Mouse (Mus musculus) heart, embryonic 15.5 days (tissue): ENCODE results near the gene Acaca. TPM values are rescaled to one million over a fixed set of nuclear protein-coding genes. Genes with fewer than 3 reads are reported as not detected.

Experiments
- ATAC-seq: fragments of 200-750 bp; cut with Nextera tagmentation; replicated peaks from 2 replicates; pipeline ENCODE4 v1.8.0; 2017; ENCODE audit warnings: low read depth, moderate TSS enrichment; ENCODE audit not compliant: insufficient number of reproducible peaks, insufficient read depth, low FRiP score
- H3K27ac ChIP-seq: fragments of 300-500 bp; sonication (generic); 2 replicates; pipeline ENCODE4 v1.5.1; 2015; ENCODE audit warnings: mild to moderate bottlenecking, inconsistent platforms
- H3K27me3 ChIP-seq: fragments of 300-500 bp; sonication (generic); 2 replicates; pipeline ENCODE4 v1.6.1; 2015; ENCODE audit warnings: inconsistent platforms
- H3K36me3 ChIP-seq: fragments of 300-500 bp; sonication (generic); 2 replicates; pipeline ENCODE4 v1.6.1; 2015; ENCODE audit warnings: mild to moderate bottlenecking, inconsistent platforms
- H3K4me1 ChIP-seq: fragments of 300-500 bp; sonication (generic); replicated peaks from 2 replicates; pipeline ENCODE4 v1.6.1; 2015; ENCODE audit warnings: inconsistent platforms
- H3K4me2 ChIP-seq: fragments of 300-500 bp; sonication (generic); 2 replicates; pipeline ENCODE4 v1.6.1; 2015; ENCODE audit warnings: inconsistent platforms, mild to moderate bottlenecking, moderate library complexity
- H3K4me3 ChIP-seq: fragments of 300-500 bp; sonication (generic); 2 replicates; pipeline ENCODE4 v1.5.1; 2015; ENCODE audit warnings: mild to moderate bottlenecking, inconsistent platforms
- H3K9ac ChIP-seq: fragments of 300-500 bp; sonication (generic); 2 replicates; pipeline ENCODE4 v1.6.1; 2015; ENCODE audit warnings: mild to moderate bottlenecking, inconsistent platforms
- H3K9me3 ChIP-seq: fragments of 300-500 bp; sonication (generic); replicated peaks from 2 replicates; pipeline ENCODE4 v1.6.1; 2016; ENCODE audit warnings: inconsistent platforms
- WGBS: fragments of 180-500 bp; shearing (Covaris S2); methylation state at CpG from one replicate; pipeline ENCODE4 v1.1.7; 2015; ENCODE audit warnings: mixed read lengths; 5-methylcytosine and 5-hydroxymethylcytosine counted together
- polyA plus RNA-seq: library from polyadenylated mRNA; unstranded; fragments of >200 nt; fragmentation: Nextera tagmentation; extraction: Ambion mirVana; gene quantifications from 2 replicates; pipeline ENCODE4 v1.2.1, GENCODE M21; 2015

Acaca gene
- polyA plus RNA-seq, 1 experiment from 2014 or later: 5.9 TPM

GRCm38 (mm10) chr11:84252425-84252824, 123.0 kb downstream of the Acaca start:
- Histone ChIP-seq H3K36me3 (peaks cover 16% of the 10 kb centered on the region; the same call in 1 of the 2 replicates), H3K27me3 (no peaks in the 10 kb centered on the region), H3K9ac (no peak overlapping the region), H3K9me3 (no peaks in the 10 kb centered on the region), H3K4me1 (no peaks in the 10 kb centered on the region), H3K4me3 (no peak overlapping the region), H3K27ac (no peak overlapping the region), H3K4me2 (no peak overlapping the region)
- 78% methylated on average over 1 of the region's 1 CpGs for WGBS
- ATAC-seq: no peak

GRCm38 (mm10) chr11:84255879-84256278, 126.4 kb downstream of the Acaca start:
- WGBS: 88% methylated on average over 4 of the region's 4 CpGs
- no peak for ATAC-seq
- Histone ChIP-seq H3K27me3 (no peaks in the 10 kb centered on the region), H3K9me3 (no peaks in the 10 kb centered on the region), H3K4me2 (no peak overlapping the region), H3K36me3 (peaks cover 10% of the 10 kb centered on the region; the same call in 1 of the 2 replicates), H3K4me1 (no peaks in the 10 kb centered on the region), H3K9ac (no peak overlapping the region), H3K27ac (no peak overlapping the region), H3K4me3 (no peak overlapping the region)

GRCm38 (mm10) chr11:84258053-84258710, 128.7 kb downstream of the Acaca start:
- Histone ChIP-seq H3K9me3 (no peaks in the 10 kb centered on the region), H3K27me3 (no peaks in the 10 kb centered on the region), H3K27ac (no peak overlapping the region), H3K4me3 (no peak overlapping the region), H3K4me2 (no peak overlapping the region), H3K36me3 (peaks cover 6% of the 10 kb centered on the region; the same call in 1 of the 2 replicates), H3K4me1 (no peaks in the 10 kb centered on the region), H3K9ac (no peak overlapping the region)
- ATAC-seq: no peak
- 44% methylated on average over 4 of the region's 4 CpGs for WGBS

GRCm38 (mm10) chr11:84264490-84264889, 135.0 kb downstream of the Acaca start:
- WGBS: 53% methylated on average over 3 of the region's 3 CpGs
- no peak overlapping the region for H3K4me2 ChIP-seq
- H3K27ac ChIP-seq: no peak overlapping the region
- no peaks in the 10 kb centered on the region for H3K4me1 ChIP-seq
- no peak overlapping the region for H3K4me3 ChIP-seq
- peaks cover 29% of the 10 kb centered on the region for H3K36me3 ChIP-seq
- no peaks in the 10 kb centered on the region for H3K9me3 ChIP-seq
- no peak overlapping the region for H3K9ac ChIP-seq
- H3K27me3 ChIP-seq: no peaks in the 10 kb centered on the region
- no peak for ATAC-seq

GRCm38 (mm10) chr11:84268068-84268467, 138.6 kb downstream of the Acaca start:
- no peak overlapping the region for H3K9ac ChIP-seq
- no peak for ATAC-seq
- H3K36me3 ChIP-seq: peaks cover 24% of the 10 kb centered on the region
- no peaks in the 10 kb centered on the region for H3K27me3 ChIP-seq
- H3K4me2 ChIP-seq: no peak overlapping the region
- no peak overlapping the region for H3K27ac ChIP-seq
- H3K4me1 ChIP-seq: 0 out of 2 replicates have a peak, but pooled peaks cover 4% of the 10 kb centered on the region
- H3K9me3 ChIP-seq: no peaks in the 10 kb centered on the region
- no peak overlapping the region for H3K4me3 ChIP-seq

- peaks cover 22% of the 10 kb centered on the region for H3K36me3 ChIP-seq
- H3K4me2 ChIP-seq: no peak overlapping the region
- ATAC-seq: no peak
- WGBS: 63% methylated on average over 3 of the region's 3 CpGs
- no peak overlapping the region for H3K9ac ChIP-seq
- 0 out of 2 replicates have a peak, but pooled peaks cover 6% of the 10 kb centered on the region for H3K4me1 ChIP-seq
- H3K27ac ChIP-seq: no peak overlapping the region
- H3K4me3 ChIP-seq: no peak overlapping the region
- no peaks in the 10 kb centered on the region for H3K9me3 ChIP-seq
- H3K27me3 ChIP-seq: no peaks in the 10 kb centered on the region
Measured at GRCm38 (mm10) chr11:84270511-84270910, 141.0 kb downstream of the Acaca start.

GRCm38 (mm10) chr11:84271948-84272347, 142.5 kb downstream of the Acaca start:
- no peak overlapping the region for H3K9ac ChIP-seq
- peaks cover 14% of the 10 kb centered on the region for H3K36me3 ChIP-seq
- H3K4me3 ChIP-seq: no peak overlapping the region
- 80% methylated on average over 10 of the region's 10 CpGs for WGBS
- no peak overlapping the region for H3K4me2 ChIP-seq
- ATAC-seq: no peak
- H3K9me3 ChIP-seq: no peaks in the 10 kb centered on the region
- H3K4me1 ChIP-seq: 0 out of 2 replicates have a peak, but pooled peaks cover 6% of the 10 kb centered on the region
- no peak overlapping the region for H3K27ac ChIP-seq
- H3K27me3 ChIP-seq: no peaks in the 10 kb centered on the region

GRCm38 (mm10) chr11:84272574-84272973, 143.1 kb downstream of the Acaca start:
- Histone ChIP-seq H3K36me3 (peaks cover 11% of the 10 kb centered on the region), H3K4me3 (no peak overlapping the region), H3K4me2 (no peak overlapping the region), H3K27me3 (no peaks in the 10 kb centered on the region), H3K9me3 (no peaks in the 10 kb centered on the region), H3K27ac (no peak overlapping the region), H3K9ac (no peak overlapping the region), H3K4me1 (0 out of 2 replicates have a peak, but pooled peaks cover 6% of the 10 kb centered on the region)
- ATAC-seq: no peak
- 69% methylated on average over 3 of the region's 3 CpGs for WGBS

- no peak for ATAC-seq
- 75% methylated on average over 5 of the region's 5 CpGs for WGBS
- H3K4me1 ChIP-seq: 0 out of 2 replicates have a peak, but pooled peaks cover 6% of the 10 kb centered on the region
Measured at GRCm38 (mm10) chr11:84276979-84277378, 147.5 kb downstream of the Acaca start.

GRCm38 (mm10) chr11:84281280-84281679, 151.8 kb downstream of the Acaca start:
- no peaks in the 10 kb centered on the region for H3K36me3 ChIP-seq
- H3K4me3 ChIP-seq: no peak overlapping the region
- H3K9me3 ChIP-seq: no peaks in the 10 kb centered on the region
- H3K4me1 ChIP-seq: peaks cover 12% of the 10 kb centered on the region
- no peak for ATAC-seq
- H3K9ac ChIP-seq: no peak overlapping the region
- H3K27ac ChIP-seq: no peak overlapping the region
- H3K4me2 ChIP-seq: no peak overlapping the region
- WGBS: 80% methylated on average over 5 of the region's 5 CpGs
- H3K27me3 ChIP-seq: no peaks in the 10 kb centered on the region

More at GRCm38 (mm10) chr11:84276979-84277378, 147.5 kb downstream of the Acaca start:
- Histone ChIP-seq H3K36me3 (peaks cover 6% of the 10 kb centered on the region), H3K4me3 (no peak overlapping the region), H3K27ac (no peak overlapping the region), H3K4me2 (no peak overlapping the region), H3K9ac (no peak overlapping the region), H3K27me3 (no peaks in the 10 kb centered on the region), H3K9me3 (no peaks in the 10 kb centered on the region)

GRCm38 (mm10) chr11:84282944-84283703, 153.7 kb downstream of the Acaca start:
- Histone ChIP-seq H3K27ac (no peak overlapping the region), H3K36me3 (no peaks in the 10 kb centered on the region), H3K4me2 (no peak overlapping the region), H3K4me3 (no peak overlapping the region), H3K9ac (no peak overlapping the region), H3K27me3 (no peaks in the 10 kb centered on the region), H3K4me1 (peaks cover 18% of the 10 kb centered on the region), H3K9me3 (no peaks in the 10 kb centered on the region)
- WGBS: 77% methylated on average over 7 of the region's 7 CpGs
- no peak for ATAC-seq
